Mouse (Mus musculus) liver, postnatal 0 days (tissue): ENCODE results near the gene Skp1a.

ENCODE experiments used
- CTCF ChIP-seq: sonication (generic); IDR thresholded peaks from 2 replicates; pipeline ENCODE4 v1.5.1; 2016; ENCODE audit warnings: antibody characterized with exemption, low read depth
- EP300 ChIP-seq: IDR thresholded peaks from 2 replicates; pipeline ENCODE4 v1.6.1; 2016; ENCODE audit warnings: antibody characterized with exemption, low read depth, mild to moderate bottlenecking

GRCm38 (mm10) chr11:52280566-52281455 lies 49.0 kb downstream of the Skp1a start:
- TF ChIP-seq CTCF (no peak), EP300 (no peak)
